Mouse (Mus musculus): ENCODE results near the gene Atg10.

GRCm38 (mm10) chr13:91090861-91091730 lies 132.7 kb downstream of the Atg10 start:
- TF ChIP-seq CTCF (IDR thresholded peaks at IDR 0.05; ENCODE audit: borderline replicate concordance, insufficient read depth, low read depth, low read length) (no peak), POLR2A (IDR thresholded peaks at IDR 0.05; ENCODE audit: borderline replicate concordance, insufficient read depth, low read length) (no peak)

Measured in cerebellum, adult 2 months (tissue).